14 mouse cellular contexts compared by ENCODE assay signal in the genomic region with DNA sequence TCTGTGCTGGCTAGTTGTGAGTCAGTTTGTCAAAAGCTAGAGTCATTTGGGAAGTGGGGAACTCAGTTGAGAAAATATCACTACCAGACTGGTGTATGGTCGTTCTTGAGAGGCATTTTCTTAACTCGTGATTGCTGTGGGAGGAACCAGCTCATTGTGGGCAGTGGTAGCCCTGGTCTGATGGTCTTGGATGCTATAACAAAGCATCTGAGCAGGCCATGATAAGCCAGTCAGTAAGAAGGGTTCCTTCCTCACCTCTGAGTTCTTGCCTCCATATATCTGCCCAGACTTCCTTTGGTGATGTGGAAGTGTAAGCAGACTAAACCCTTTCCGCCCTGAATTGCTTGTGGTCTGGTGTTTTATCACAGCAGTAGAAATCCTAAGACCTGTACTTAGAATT.
"Had no signal": no experiment of that assay in that cellular context is flagged by ENCODE, and none has a peak within 500 bp of the region (broad histone marks: within the 10 kb centered on the region; RNA-seq: fewer than 3 reads in every experiment).

No protein-coding gene starts in this region.

- DNase-seq: kidney, adult 8-10 months; kidney, postnatal 14 days; kidney, postnatal 4 days; lung, adult 2 months; lung, postnatal 14 days; lung, postnatal 4 days; retina, postnatal 1 day; right cerebral cortex, postnatal 25 days; thymus, adult 18-20 months; thymus, postnatal 36 days had no signal

- H3K36me3 ChIP-seq: liver, embryonic 13.5 days; midbrain, embryonic 12.5 days; midbrain, embryonic 15.5 days; neural tube, embryonic 13.5 days had no signal

- H3K9me3 ChIP-seq: liver, embryonic 13.5 days; midbrain, embryonic 12.5 days; midbrain, embryonic 15.5 days; neural tube, embryonic 13.5 days had no signal

- H3K27ac ChIP-seq: midbrain, embryonic 12.5 days; midbrain, embryonic 15.5 days; neural tube, embryonic 13.5 days had no signal

- H3K27me3 ChIP-seq: liver, embryonic 13.5 days; midbrain, embryonic 12.5 days; midbrain, embryonic 15.5 days; neural tube, embryonic 13.5 days had no signal

- ATAC-seq: midbrain, embryonic 15.5 days had no signal

- H3K4me1 ChIP-seq: midbrain, embryonic 12.5 days; midbrain, embryonic 15.5 days had no signal

- H3K9ac ChIP-seq: liver, embryonic 13.5 days; midbrain, embryonic 12.5 days; midbrain, embryonic 15.5 days; neural tube, embryonic 13.5 days had no signal

- H3K4me3 ChIP-seq: liver, embryonic 13.5 days; midbrain, embryonic 12.5 days; midbrain, embryonic 15.5 days; neural tube, embryonic 13.5 days had no signal

- H3K4me2 ChIP-seq: liver, embryonic 13.5 days; midbrain, embryonic 12.5 days; midbrain, embryonic 15.5 days; neural tube, embryonic 13.5 days had no signal
